Mouse (Mus musculus): ENCODE results near the gene Pramef17.
"Not testable (repeated sequence)": the region's sequence is repeated elsewhere in the genome, so short reads cannot be mapped to it uniquely, and the experiment has no call there.

The Pramef17 gene

GRCm38 (mm10) chr4:143994269-143994668, at the start of gene Pramef17:
Gene Pramef17 (minus strand): TSS chr4:143994369.
- not testable (repeated sequence) for DNase-seq (ENCODE audit: low read depth)

- DNase-seq (ENCODE audit: low read depth): not testable (repeated sequence)
Measured at GRCm38 (mm10) chr4:143988126-143988525, 6.0 kb downstream of the Pramef17 start.

GRCm38 (mm10) chr4:143987475-143987941, 6.7 kb downstream of the Pramef17 start:
- not testable (repeated sequence) for DNase-seq (ENCODE audit: low read depth)

GRCm38 (mm10) chr4:143985733-143986132, 8.4 kb downstream of the Pramef17 start:
- not testable (repeated sequence) for DNase-seq (ENCODE audit: low read depth)

GRCm38 (mm10) chr4:143985165-143985564, 9.0 kb downstream of the Pramef17 start:
- DNase-seq (ENCODE audit: low read depth): not testable (repeated sequence)

GRCm38 (mm10) chr4:143983446-143983845, 10.7 kb downstream of the Pramef17 start:
- not testable (repeated sequence) for DNase-seq (ENCODE audit: low read depth)

- DNase-seq (ENCODE audit: low read depth): not testable (repeated sequence)
Measured at GRCm38 (mm10) chr4:143966850-143967249, 27.3 kb downstream of the Pramef17 start, which contains the start of gene Gm13101. Gene Gm13101 (minus strand): TSS chr4:143966950.

- DNase-seq (ENCODE audit: low read depth): not testable (repeated sequence)
Measured at GRCm38 (mm10) chr4:143950916-143951315, 43.3 kb downstream of the Pramef17 start, which contains the start of gene Pramef25. Gene Pramef25 (minus strand): TSS chr4:143951016.
